Mouse (Mus musculus): ENCODE data around the gene Pde4d. TPM values are rescaled to one million over a fixed set of nuclear protein-coding genes. Genes with fewer than 3 reads are reported as not detected.

Pde4d gene
- total and polyA plus RNA-seq, 3 experiments = 18.5 to 18.8 TPM; not detected in 1

DNA sequence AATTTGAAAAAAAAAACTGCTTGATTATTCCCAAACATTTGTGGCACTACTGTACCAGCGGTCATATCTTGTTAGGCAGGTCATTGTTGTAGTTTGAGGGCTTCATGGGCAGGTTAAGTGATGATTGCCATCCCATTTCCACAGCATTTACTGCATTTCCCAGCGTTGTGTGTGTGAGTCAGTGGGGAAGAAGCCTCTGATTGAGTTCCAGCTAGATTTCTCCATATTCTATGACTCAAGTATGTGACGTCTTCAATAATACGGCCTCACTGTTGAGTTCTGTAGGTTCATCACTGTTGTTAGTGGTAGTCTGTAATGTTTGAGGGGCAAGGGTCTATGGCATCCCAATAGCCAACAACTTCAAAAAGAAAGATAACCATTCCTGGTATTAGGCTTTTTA is 255.7 kb downstream of the Pde4d start:
- TF ChIP-seq KAT2A (conservative IDR thresholded peaks at IDR 0.05; ENCODE audit: low read depth, low read length) (no peak), E2F4 (IDR thresholded peaks at IDR 0.05; ENCODE audit: borderline replicate concordance, low read depth, low read length) (no peak), CTCF (IDR thresholded peaks at IDR 0.05 in 2 of 3, conservative IDR thresholded peaks at IDR 0.05 in 1 of 3; ENCODE audit: control insufficient read depth in 1 of 3, insufficient read depth in 1 of 3, low read depth in 2 of 3, low read length in 3 of 3, poor library complexity in 1 of 3, severe bottlenecking in 1 of 3) (no peak), GATA1 (IDR thresholded peaks at IDR 0.05; ENCODE audit: low read depth, low read length) (no peak), EP300 (IDR thresholded peaks at IDR 0.05; ENCODE audit: low read depth in 1 of 2, low read length in 2 of 2) (no peak), MYC (IDR thresholded peaks at IDR 0.05; ENCODE audit: low read depth, low read length) (no peak), NELFE (IDR thresholded peaks at IDR 0.05; ENCODE audit: low read depth, low read length) (no peak), RCOR1 (IDR thresholded peaks at IDR 0.05; ENCODE audit: low read depth, low read length) (no peak), GABPA (IDR thresholded peaks at IDR 0.05; ENCODE audit: low read depth, low read length) (no peak), MXI1 (IDR thresholded peaks at IDR 0.05; ENCODE audit: low read depth, low read length) (no peak), ZC3H11A (IDR thresholded peaks at IDR 0.05; ENCODE audit: low read depth, low read length) (no peak), BHLHE40 (IDR thresholded peaks at IDR 0.05; ENCODE audit: borderline replicate concordance, low read depth, low read length) (no peak), ETS1 (IDR thresholded peaks at IDR 0.05; ENCODE audit: low read depth, low read length) (no peak), ELF1 (IDR thresholded peaks at IDR 0.05; ENCODE audit: low read depth, low read length) (no peak), TBP (IDR thresholded peaks at IDR 0.05; ENCODE audit: low read depth, low read length) (no peak), JUND (IDR thresholded peaks at IDR 0.05; ENCODE audit: low read depth, low read length) (no peak)
- no peak overlapping the region for H3K27ac ChIP-seq (ENCODE audit: control insufficient read depth, low read depth, low read length)
- H3K4me1 ChIP-seq (ENCODE audit: control insufficient read depth in 1 of 2, insufficient read depth in 2 of 2, low read length in 2 of 2) = no peaks in the 10 kb centered on the region
- H3K4me3 ChIP-seq (ENCODE audit: control insufficient read depth in 1 of 2, insufficient read depth in 1 of 2, low read depth in 2 of 2, low read length in 2 of 2) = no peak overlapping the region
- no peak overlapping the region for H3K9ac ChIP-seq (ENCODE audit: control insufficient read depth, low read depth, low read length, poor library complexity, severe bottlenecking)
- no peaks in the 10 kb centered on the region for H3K79me2 ChIP-seq (ENCODE audit: control insufficient read depth, insufficient read depth, low read length, poor library complexity)
- no peaks in the 10 kb centered on the region for H3K9me3 ChIP-seq (replicated peaks; ENCODE audit: insufficient read depth, low read length)
- DNase-seq (ENCODE audit: low read depth, low spot score) = no peak
- H3K27me3 ChIP-seq (ENCODE audit: control insufficient read depth in 1 of 2, insufficient read depth in 2 of 2, low read length in 2 of 2) = no peaks in the 10 kb centered on the region
- no peaks in the 10 kb centered on the region for H3K36me3 ChIP-seq (ENCODE audit: control insufficient read depth in 1 of 2, insufficient read depth in 2 of 2, low read length in 2 of 2)

DNA sequence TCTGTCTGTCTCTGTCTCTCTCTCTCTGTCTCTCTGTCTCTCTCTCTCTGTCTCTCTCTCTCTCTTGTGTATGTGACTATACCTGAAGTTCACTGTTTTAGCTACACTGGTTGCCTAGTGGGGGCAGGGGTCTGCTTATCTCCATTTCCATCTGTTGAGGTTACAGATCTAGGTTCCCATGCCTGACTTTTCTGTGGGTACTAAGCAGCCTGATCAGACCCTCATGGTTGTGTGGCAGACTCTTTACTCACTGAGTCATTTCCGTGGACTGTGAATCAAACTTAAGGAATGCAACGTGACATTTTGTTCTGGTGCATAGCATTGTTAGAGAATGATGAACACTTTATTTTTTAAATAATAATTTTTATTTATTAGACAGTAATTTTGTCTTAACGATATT is 264.3 kb downstream of the Pde4d start:
- Histone ChIP-seq H3K79me2 (ENCODE audit: control insufficient read depth, insufficient read depth, low read length, poor library complexity) (no peaks in the 10 kb centered on the region), H3K27ac (ENCODE audit: control insufficient read depth, low read depth, low read length) (no peak overlapping the region), H3K36me3 (ENCODE audit: control insufficient read depth in 1 of 2, insufficient read depth in 2 of 2, low read length in 2 of 2) (no peaks in the 10 kb centered on the region), H3K27me3 (ENCODE audit: control insufficient read depth in 1 of 2, insufficient read depth in 2 of 2, low read length in 2 of 2) (no peaks in the 10 kb centered on the region), H3K9me3 (replicated peaks; ENCODE audit: insufficient read depth, low read length) (no peaks in the 10 kb centered on the region), H3K4me1 (ENCODE audit: control insufficient read depth in 1 of 2, insufficient read depth in 2 of 2, low read length in 2 of 2) (no peaks in the 10 kb centered on the region), H3K9ac (ENCODE audit: control insufficient read depth, low read depth, low read length, poor library complexity, severe bottlenecking) (no peak overlapping the region), H3K4me3 (ENCODE audit: control insufficient read depth in 1 of 2, insufficient read depth in 1 of 2, low read depth in 2 of 2, low read length in 2 of 2) (no peak overlapping the region)
- no peak for TF ChIP-seq MAFK (IDR thresholded peaks at IDR 0.05; ENCODE audit: borderline replicate concordance, low read depth, low read length)
- no peak for TF ChIP-seq CHD1 (IDR thresholded peaks at IDR 0.05; ENCODE audit: low read depth, low read length)
- TF ChIP-seq MEF2A (IDR thresholded peaks at IDR 0.05; ENCODE audit: extremely low read depth, insufficient replicate concordance, low read depth, low read length, poor library complexity, severe bottlenecking) = no peak
- no peak for TF ChIP-seq ZC3H11A (IDR thresholded peaks at IDR 0.05; ENCODE audit: low read depth, low read length)
- TF ChIP-seq NELFE (IDR thresholded peaks at IDR 0.05; ENCODE audit: low read depth, low read length) = no peak
- DNase-seq (ENCODE audit: low read depth, low spot score) = no peak

Measured in MEL (cell line).